Mouse (Mus musculus) embryonic facial prominence, embryonic 14.5 days (tissue): ENCODE data around the gene Rufy1. TPM values are rescaled to one million over a fixed set of nuclear protein-coding genes. Genes with fewer than 3 reads are reported as not detected.

Experiments
- ATAC-seq: fragments of 200-750 bp; cut with Nextera tagmentation; 2 replicates; pipeline ENCODE4 v1.8.0; 2017; ENCODE audit warnings: low read depth, moderate number of reproducible peaks, moderate TSS enrichment
- DNase-seq: peaks from one replicate; pipeline ENCODE4 v3.0.0-alpha.2; 2015; ENCODE audit warnings: low spot score
- H3K27ac ChIP-seq: fragments of 300-500 bp; sonication (generic); replicated peaks from 2 replicates; pipeline ENCODE4 v1.5.1; 2014; ENCODE audit warnings: low read depth, mild to moderate bottlenecking, low read length, moderate library complexity
- H3K27me3 ChIP-seq: fragments of 300-500 bp; sonication (generic); replicated peaks from 2 replicates; pipeline ENCODE4 v1.6.1; 2014; ENCODE audit warnings: low read length; ENCODE audit not compliant: control insufficient read depth, insufficient read depth
- H3K36me3 ChIP-seq: fragments of 300-500 bp; sonication (generic); 2 replicates; pipeline ENCODE4 v1.6.1; 2014; ENCODE audit warnings: low read length, mixed read lengths; ENCODE audit not compliant: control insufficient read depth, insufficient read depth
- H3K4me1 ChIP-seq: fragments of 300-500 bp; sonication (generic); 2 replicates; pipeline ENCODE4 v1.6.1; 2014; ENCODE audit warnings: antibody characterized with exemption, low read length; ENCODE audit not compliant: control insufficient read depth, insufficient read depth
- H3K4me2 ChIP-seq: fragments of 300-500 bp; sonication (generic); 2 replicates; pipeline ENCODE4 v1.6.1; 2014; ENCODE audit warnings: low read depth, mild to moderate bottlenecking, low read length, moderate library complexity, mixed read lengths
- H3K4me3 ChIP-seq: fragments of 300-500 bp; sonication (generic); 2 replicates; pipeline ENCODE4 v1.5.1; 2014; ENCODE audit warnings: low read depth, mild to moderate bottlenecking, low read length
- H3K9ac ChIP-seq: fragments of 300-500 bp; sonication (generic); 2 replicates; pipeline ENCODE4 v1.6.1; 2014; ENCODE audit warnings: low read depth, mild to moderate bottlenecking, low read length, moderate library complexity, mixed read lengths
- H3K9me3 ChIP-seq: fragments of 300-500 bp; sonication (generic); 2 replicates; pipeline ENCODE4 v1.6.1; 2016; ENCODE audit warnings: low read length; ENCODE audit not compliant: control insufficient read depth
- WGBS: fragments of 180-500 bp; shearing (Covaris S2); extraction: QIAGEN DNeasy Blood & Tissue Kit; methylation state at CpG from one replicate; pipeline ENCODE4 v1.1.7; 2014; 5-methylcytosine and 5-hydroxymethylcytosine counted together
- polyA plus RNA-seq: library from polyadenylated mRNA; unstranded; fragments of >200 nt; fragmentation: Nextera tagmentation; extraction: Ambion mirVana; gene quantifications from 2 replicates; pipeline ENCODE4 v1.2.1, GENCODE M21; 2014

Gene Rufy1
- polyA plus RNA-seq, 1 experiment from 2014 or later = 23.1 TPM

DNA sequence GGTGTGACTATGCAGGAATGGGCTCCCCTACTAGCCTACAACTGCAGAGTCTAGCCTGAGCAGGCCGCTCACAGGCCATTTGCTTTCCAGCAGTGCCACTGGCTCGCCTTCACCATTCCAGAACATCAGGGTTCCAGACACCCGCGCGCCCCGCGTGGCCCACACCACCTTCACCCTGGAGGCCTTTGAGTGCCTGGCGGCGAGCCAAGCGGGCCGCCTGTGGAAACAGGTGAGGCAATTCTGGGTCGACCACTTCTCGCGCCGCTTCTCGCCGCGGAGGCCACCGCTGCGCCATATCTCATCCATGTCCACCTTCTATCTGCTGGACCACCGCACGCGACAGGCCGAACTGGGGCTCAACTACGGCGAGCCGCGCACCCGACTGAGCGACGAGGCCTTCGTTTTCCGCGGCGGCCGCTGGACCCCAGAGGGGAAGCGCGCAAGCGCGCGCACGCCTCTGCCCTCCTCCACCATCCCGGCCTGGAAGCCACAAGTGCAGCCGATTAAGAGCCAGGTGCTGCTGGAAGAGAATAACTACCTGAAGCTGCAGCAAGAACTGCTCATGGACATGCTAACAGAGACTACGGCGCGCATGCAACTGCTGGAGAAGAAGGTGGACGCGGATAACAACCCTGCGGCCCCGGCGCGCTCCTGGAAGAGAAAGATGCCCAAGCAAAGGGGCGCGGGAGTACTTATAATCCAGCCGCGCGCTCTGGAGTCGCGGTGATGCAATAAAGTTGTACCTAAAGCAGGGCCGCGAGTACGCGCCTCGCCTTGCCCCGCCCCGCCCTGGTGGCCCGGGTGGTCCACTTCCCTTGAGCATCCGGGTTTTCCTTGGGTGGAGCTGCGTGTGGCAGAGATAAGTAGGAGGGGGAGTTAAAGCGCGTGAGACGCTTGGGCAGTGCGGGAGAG is 71.7 kb downstream of the Rufy1 start:
- Histone ChIP-seq H3K4me2 (peak overlapping the region; percentile 92), H3K9me3 (no peaks in the 10 kb centered on the region), H3K4me3 (peak overlapping the region; percentile 59), H3K9ac (peak overlapping the region; percentile 74), H3K36me3 (no peaks in the 10 kb centered on the region), H3K4me1 (no peaks in the 10 kb centered on the region), H3K27ac (no peak overlapping the region), H3K27me3 (no peaks in the 10 kb centered on the region)
- ATAC-seq (peak; percentile 81), DNase-seq (peak; percentile 82)
- WGBS = 1% methylated on average over 65 of the region's 74 CpGs

- no peak overlapping the region for H3K9ac ChIP-seq
- DNase-seq (no peak), ATAC-seq (no peak)
- no peaks in the 10 kb centered on the region for H3K27me3 ChIP-seq
- H3K9me3 ChIP-seq = no peaks in the 10 kb centered on the region
- H3K4me2 ChIP-seq = no peak overlapping the region
- H3K27ac ChIP-seq = no peak overlapping the region
- H3K36me3 ChIP-seq = no peaks in the 10 kb centered on the region
- H3K4me3 ChIP-seq = no peak overlapping the region
- 58% methylated on average over 1 of the region's 1 CpGs for WGBS
- no peaks in the 10 kb centered on the region for H3K4me1 ChIP-seq
These were observed 75.5 kb downstream of the Rufy1 start for GRCm38 (mm10) chr11:50355395-50355794.

DNA sequence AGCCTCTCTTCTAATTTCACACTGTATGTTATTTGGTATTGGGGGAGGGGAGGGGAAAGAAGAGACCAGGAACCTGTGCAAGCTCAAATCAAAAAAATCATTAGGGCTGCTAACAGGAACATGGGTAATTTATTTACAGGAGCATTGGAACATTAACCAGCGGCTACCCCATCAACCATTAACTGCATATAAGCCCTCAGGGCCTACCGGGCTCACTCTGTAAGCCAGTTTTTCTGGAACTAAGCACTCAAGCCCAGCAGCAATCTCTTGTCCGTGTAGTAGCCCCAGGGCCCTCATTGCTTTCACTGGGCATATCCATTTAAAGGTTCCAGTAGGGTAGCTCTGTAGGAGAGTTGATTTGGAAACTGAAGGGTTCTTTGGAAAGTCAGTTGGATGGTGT is 76.1 kb downstream of the Rufy1 start:
- 69% methylated on average over 3 of the region's 3 CpGs for WGBS
- Histone ChIP-seq H3K4me3 (no peak overlapping the region), H3K9ac (no peak overlapping the region), H3K27ac (no peak overlapping the region), H3K4me2 (no peak overlapping the region), H3K27me3 (no peaks in the 10 kb centered on the region), H3K9me3 (no peaks in the 10 kb centered on the region), H3K36me3 (no peaks in the 10 kb centered on the region), H3K4me1 (no peaks in the 10 kb centered on the region)
- DNase-seq = no peak
- no peak for ATAC-seq

DNA sequence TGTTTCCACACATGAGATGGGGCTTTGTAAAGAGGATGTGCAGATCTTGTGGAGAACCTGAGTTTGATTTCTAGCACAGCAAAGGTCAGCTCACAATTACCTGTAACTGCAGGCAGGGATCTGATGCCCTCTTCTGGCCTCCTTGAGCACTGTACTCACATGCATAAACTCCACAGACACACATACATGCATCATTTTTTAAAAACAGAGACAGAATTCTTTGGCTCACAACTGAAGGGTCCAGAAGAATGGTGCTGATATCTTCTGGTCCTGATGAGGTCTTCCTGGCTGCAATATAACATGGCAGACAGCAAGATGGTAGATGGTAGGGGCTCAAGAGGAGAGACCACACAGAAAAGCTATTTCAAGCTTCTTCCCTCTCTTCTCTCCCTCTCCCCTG is 76.8 kb downstream of the Rufy1 start, which contains the start of gene Cby3:
Gene Cby3, plus strand, starts transcription at position 301 of the 400 bp plus-strand sequence.
- no peak within 1 kb of the TSS for H3K9ac ChIP-seq
- ATAC-seq = no peak
- DNase-seq = no peak
- H3K4me3 ChIP-seq = no peak within 1 kb of the TSS
- H3K27ac ChIP-seq = no peak within 1 kb of the TSS
- no peaks in the 10 kb centered on the region for H3K9me3 ChIP-seq
- no peaks in the 10 kb centered on the region for H3K36me3 ChIP-seq
- H3K27me3 ChIP-seq = no peaks in the 10 kb centered on the region
- H3K4me2 ChIP-seq = no peak within 1 kb of the TSS
- H3K4me1 ChIP-seq = no peaks in the 10 kb centered on the region

- no peak overlapping the region for H3K9ac ChIP-seq
- 72% methylated on average over 2 of the region's 2 CpGs for WGBS
- H3K27me3 ChIP-seq = no peaks in the 10 kb centered on the region
These were observed 78.7 kb downstream of the Rufy1 start for GRCm38 (mm10) chr11:50352177-50352576.

DNA sequence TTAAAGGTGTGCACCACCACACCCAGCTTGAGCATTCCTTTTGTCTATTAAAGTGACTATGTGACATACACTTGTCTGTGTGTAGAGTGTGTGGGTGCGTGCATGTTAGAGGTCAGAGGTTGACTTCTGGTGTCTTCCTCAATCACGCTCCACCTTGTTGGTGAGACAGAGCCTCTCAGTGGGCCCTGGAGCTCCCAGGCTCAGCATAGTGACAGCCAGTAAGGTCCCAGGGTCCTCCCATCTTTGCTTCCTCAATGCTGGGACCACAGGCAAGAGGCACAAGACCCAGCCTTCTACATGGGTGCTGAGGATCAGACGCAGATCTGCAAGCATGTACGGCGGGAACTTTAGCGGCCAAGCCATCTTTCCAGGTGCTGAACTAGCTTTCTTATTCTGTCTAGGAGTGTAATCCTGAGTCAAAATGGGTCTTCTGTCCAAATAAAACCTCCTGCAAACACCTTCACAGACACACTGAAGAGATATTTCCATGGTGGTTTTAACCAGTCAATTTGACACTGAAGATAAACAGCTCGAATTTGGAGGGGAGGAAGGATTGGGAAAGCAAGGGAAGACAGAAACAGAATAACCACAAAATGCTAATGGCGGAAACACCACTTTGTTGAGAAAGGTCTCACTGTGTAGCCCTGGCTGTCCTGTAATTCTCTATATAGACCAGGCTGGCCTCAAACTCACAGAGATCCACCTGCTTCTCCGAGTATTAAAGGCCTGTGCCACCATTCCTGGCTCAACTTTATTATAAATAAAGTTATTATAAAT is 84.5 kb downstream of the Rufy1 start:
- Histone ChIP-seq H3K4me1 (no peaks in the 10 kb centered on the region), H3K9ac (no peak overlapping the region), H3K27ac (no peak overlapping the region), H3K4me2 (no peak overlapping the region), H3K27me3 (no peaks in the 10 kb centered on the region), H3K4me3 (no peak overlapping the region), H3K36me3 (no peaks in the 10 kb centered on the region), H3K9me3 (no peaks in the 10 kb centered on the region)
- no peak for DNase-seq
- WGBS = 84% methylated on average over 9 of the region's 9 CpGs
- ATAC-seq = no peak

More at GRCm38 (mm10) chr11:50352177-50352576, 78.7 kb downstream of the Rufy1 start:
- H3K4me1 ChIP-seq = no peaks in the 10 kb centered on the region
- DNase-seq (no peak), ATAC-seq (no peak)
- no peaks in the 10 kb centered on the region for H3K36me3 ChIP-seq
- no peak overlapping the region for H3K27ac ChIP-seq
- no peaks in the 10 kb centered on the region for H3K9me3 ChIP-seq
- no peak overlapping the region for H3K4me3 ChIP-seq
- H3K4me2 ChIP-seq = no peak overlapping the region

- 80% methylated on average over 4 of the region's 4 CpGs for WGBS
- no peak for DNase-seq
- Histone ChIP-seq H3K4me3 (no peak overlapping the region), H3K4me2 (no peak overlapping the region), H3K27ac (no peak overlapping the region), H3K4me1 (no peaks in the 10 kb centered on the region), H3K27me3 (no peaks in the 10 kb centered on the region), H3K9me3 (no peaks in the 10 kb centered on the region), H3K36me3 (no peaks in the 10 kb centered on the region), H3K9ac (no peak overlapping the region)
- no peak for ATAC-seq
These were observed 85.4 kb downstream of the Rufy1 start for GRCm38 (mm10) chr11:50345486-50345885.
